Mouse (Mus musculus) central nervous system, embryonic 11.5 days (tissue): ENCODE results near the gene Ppp1r3e. TPM values are rescaled to one million over a fixed set of nuclear protein-coding genes. Genes with fewer than 3 reads are reported as not detected.

Source experiments
- polyA plus RNA-seq: library from polyadenylated mRNA; depleted of rRNA; stranded (reverse); fragments of >200 nt; gene quantifications from 2 replicates; pipeline ENCODE4 v1.2.3, GENCODE M21; 2012; rRNA removed

Gene Ppp1r3e
- polyA plus RNA-seq = 6.4 and 6.8 TPM in 2 replicates

GRCm38 (mm10) chr14:54877048-54877715, at the start of gene Ppp1r3e:
Gene Ppp1r3e (minus strand): TSS chr14:54877550.

GRCm38 (mm10) chr14:54925349-54926342, 48.3 kb upstream of the Ppp1r3e start, which contains the start of gene Efs:
Gene Efs (minus strand): TSS chr14:54926126.

GRCm38 (mm10) chr14:54912886-54913285, 35.5 kb upstream of the Ppp1r3e start, which contains the start of gene Slc22a17:
Gene Slc22a17 (minus strand): TSS chr14:54913132.

GRCm38 (mm10) chr14:54892200-54892599, 14.8 kb upstream of the Ppp1r3e start, which contains the start of gene Pabpn1:
Gene Pabpn1 (plus strand): TSS chr14:54892500.

GRCm38 (mm10) chr14:54883154-54884021, 6.0 kb upstream of the Ppp1r3e start, which contains the start of the genes Bcl2l2 and Gm20521:
Gene Bcl2l2 (plus strand): TSS chr14:54883377.
Gene Gm20521 (plus strand): TSS chr14:54883441.

GRCm38 (mm10) chr14:54870861-54871260, 6.5 kb downstream of the Ppp1r3e start, which contains the start of gene Homez:
Gene Homez (minus strand): TSS chr14:54870961.

Other genes starting within 250 kb of the Ppp1r3e start
- not detected in 2 replicates for gene Gm17606, start 236.6 kb downstream of the Ppp1r3e start, polyA plus RNA-seq
- gene Cdh24, start 236.2 kb downstream of the Ppp1r3e start, polyA plus RNA-seq = 45.1 and 50.9 TPM in 2 replicates
- gene 1700123O20Rik, start 191.3 kb downstream of the Ppp1r3e start, polyA plus RNA-seq = 77.0 and 90.6 TPM in 2 replicates
- 400 and 680 TPM in 2 replicates for gene Acin1, start 190.6 kb downstream of the Ppp1r3e start, polyA plus RNA-seq
- gene Gm29776, start 178.7 kb downstream of the Ppp1r3e start, polyA plus RNA-seq = 0.02 TPM in 1 of 2 replicates, not detected in the other
- gene Cebpe, start 165.4 kb downstream of the Ppp1r3e start, polyA plus RNA-seq = 0.20 and 0.64 TPM in 2 replicates
- gene Slc7a8, start 95.6 kb downstream of the Ppp1r3e start, polyA plus RNA-seq = 2.7 and 3.1 TPM in 2 replicates
- not detected in 2 replicates for gene Rnf212b, start 63.4 kb downstream of the Ppp1r3e start, polyA plus RNA-seq
- gene Homez, start 6.6 kb downstream of the Ppp1r3e start, polyA plus RNA-seq = 8.0 and 11.2 TPM in 2 replicates
- gene Bcl2l2, start 5.8 kb upstream of the Ppp1r3e start, polyA plus RNA-seq = 33.6 and 40.4 TPM in 2 replicates
- 0.31 and 0.50 TPM in 2 replicates for gene Gm20521, start 5.9 kb upstream of the Ppp1r3e start, polyA plus RNA-seq
- 563 and 639 TPM in 2 replicates for gene Pabpn1, start 14.9 kb upstream of the Ppp1r3e start, polyA plus RNA-seq
- 183 and 215 TPM in 2 replicates for gene Slc22a17, start 35.6 kb upstream of the Ppp1r3e start, polyA plus RNA-seq
- gene Efs, start 48.6 kb upstream of the Ppp1r3e start, polyA plus RNA-seq = 29.7 and 43.7 TPM in 2 replicates
- 0.14 and 0.22 TPM in 2 replicates for gene Il25, start 55.1 kb upstream of the Ppp1r3e start, polyA plus RNA-seq
- 0.53 and 3.1 TPM in 2 replicates for gene Cmtm5, start 58.7 kb upstream of the Ppp1r3e start, polyA plus RNA-seq
- gene Myh6, start 89.4 kb upstream of the Ppp1r3e start, polyA plus RNA-seq = 39.9 and 46.8 TPM in 2 replicates
- not detected in 2 replicates for gene Gm17428, start 99.4 kb upstream of the Ppp1r3e start, polyA plus RNA-seq
- gene Myh7, start 117.1 kb upstream of the Ppp1r3e start, polyA plus RNA-seq = 49.1 and 69.1 TPM in 2 replicates
- gene Ngdn, start 137.9 kb upstream of the Ppp1r3e start, polyA plus RNA-seq = 74.5 and 85.9 TPM in 2 replicates
- 12.8 and 14.9 TPM in 2 replicates for gene Zfhx2, start 214.8 kb upstream of the Ppp1r3e start, polyA plus RNA-seq
- 8.5 and 12.3 TPM in 2 replicates for gene Thtpa, start 217.2 kb upstream of the Ppp1r3e start, polyA plus RNA-seq
- gene Ap1g2, start 229.0 kb upstream of the Ppp1r3e start, polyA plus RNA-seq = 8.8 and 9.0 TPM in 2 replicates
- gene Jph4, start 239.4 kb upstream of the Ppp1r3e start, polyA plus RNA-seq = 12.3 and 15.7 TPM in 2 replicates